Mouse (Mus musculus) liver, embryonic 13.5 days (tissue): ENCODE results near the gene Caln1. TPM values are rescaled to one million over a fixed set of nuclear protein-coding genes. Genes with fewer than 3 reads are reported as not detected.
A peak's percentile ranks its signal among the peaks of the same experiment; 100 is the strongest.

Experiments
- ATAC-seq: fragments of 200-750 bp; cut with Nextera tagmentation; 2 replicates; pipeline ENCODE4 v1.8.0; 2017; ENCODE audit warnings: low read depth, mild to moderate bottlenecking, moderate number of reproducible peaks, moderate library complexity
- DNase-seq: peaks from one replicate; pipeline ENCODE4 v3.0.0; 2022
- H3K27ac ChIP-seq: fragments of 300-500 bp; sonication (generic); 2 replicates; pipeline ENCODE4 v1.5.1; 2015; ENCODE audit warnings: moderate library complexity, mild to moderate bottlenecking, inconsistent platforms
- H3K27me3 ChIP-seq: fragments of 300-500 bp; sonication (generic); 2 replicates; pipeline ENCODE4 v1.6.1; 2015; ENCODE audit warnings: mild to moderate bottlenecking, inconsistent platforms
- H3K36me3 ChIP-seq: fragments of 300-500 bp; sonication (generic); 2 replicates; pipeline ENCODE4 v1.6.1; 2015; ENCODE audit warnings: mild to moderate bottlenecking, inconsistent platforms
- H3K4me1 ChIP-seq: fragments of 300-500 bp; sonication (generic); replicated peaks from 2 replicates; pipeline ENCODE4 v1.6.1; 2015; ENCODE audit warnings: inconsistent platforms
- H3K4me2 ChIP-seq: fragments of 300-500 bp; sonication (generic); 2 replicates; pipeline ENCODE4 v1.6.1; 2015; ENCODE audit warnings: inconsistent platforms, mild to moderate bottlenecking, moderate library complexity
- H3K4me3 ChIP-seq: fragments of 300-500 bp; sonication (generic); replicated peaks from 2 replicates; pipeline ENCODE4 v1.5.1; 2015; ENCODE audit warnings: mild to moderate bottlenecking, inconsistent platforms
- H3K9ac ChIP-seq: fragments of 300-500 bp; sonication (generic); 2 replicates; pipeline ENCODE4 v1.6.1; 2015; ENCODE audit warnings: mild to moderate bottlenecking, inconsistent platforms
- H3K9me3 ChIP-seq: fragments of 300-500 bp; sonication (generic); replicated peaks from 2 replicates; pipeline ENCODE4 v1.6.1; 2016; ENCODE audit warnings: inconsistent platforms
- WGBS: fragments of 180-500 bp; shearing (Covaris S2); methylation state at CpG from one replicate; pipeline ENCODE4 v1.1.7; 2015; ENCODE audit not compliant: insufficient replicate concordance; 5-methylcytosine and 5-hydroxymethylcytosine counted together
- polyA plus RNA-seq: library from polyadenylated mRNA; unstranded; fragments of >200 nt; fragmentation: Nextera tagmentation; extraction: Ambion mirVana; gene quantifications from 2 replicates; pipeline ENCODE4 v1.2.1, GENCODE M21; 2015

The Caln1 gene
- polyA plus RNA-seq, 1 experiment from 2014 or later = not detected

DNA sequence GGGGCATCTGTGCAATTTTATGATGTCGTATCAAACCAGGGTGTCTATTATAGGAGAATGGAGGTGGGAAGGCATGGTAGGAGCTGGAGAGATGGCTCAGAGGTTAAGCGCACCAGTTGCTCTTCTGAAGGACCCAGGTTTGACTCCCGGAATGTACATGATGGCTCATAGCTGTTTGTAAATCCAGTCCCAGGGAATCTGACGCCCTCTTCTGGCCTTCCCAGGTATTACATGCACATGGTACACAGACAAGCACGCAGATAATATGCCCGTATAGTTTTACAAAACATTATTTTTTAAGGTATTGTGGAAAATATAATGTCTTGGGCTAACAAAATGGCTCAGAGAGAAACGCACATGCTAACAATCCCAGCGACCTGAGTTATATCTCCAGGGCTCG is 443.8 kb downstream of the Caln1 start:
- ATAC-seq (no peak), DNase-seq (no peak)
- Histone ChIP-seq H3K4me2 (no peak overlapping the region), H3K27me3 (no peaks in the 10 kb centered on the region), H3K27ac (no peak overlapping the region), H3K4me1 (no peaks in the 10 kb centered on the region), H3K4me3 (no peak overlapping the region), H3K9ac (no peak overlapping the region), H3K9me3 (peaks cover 10% of the 10 kb centered on the region; the same call in 1 of the 2 replicates), H3K36me3 (no peaks in the 10 kb centered on the region)
- 69% methylated on average over 9 of the region's 9 CpGs for WGBS

DNA sequence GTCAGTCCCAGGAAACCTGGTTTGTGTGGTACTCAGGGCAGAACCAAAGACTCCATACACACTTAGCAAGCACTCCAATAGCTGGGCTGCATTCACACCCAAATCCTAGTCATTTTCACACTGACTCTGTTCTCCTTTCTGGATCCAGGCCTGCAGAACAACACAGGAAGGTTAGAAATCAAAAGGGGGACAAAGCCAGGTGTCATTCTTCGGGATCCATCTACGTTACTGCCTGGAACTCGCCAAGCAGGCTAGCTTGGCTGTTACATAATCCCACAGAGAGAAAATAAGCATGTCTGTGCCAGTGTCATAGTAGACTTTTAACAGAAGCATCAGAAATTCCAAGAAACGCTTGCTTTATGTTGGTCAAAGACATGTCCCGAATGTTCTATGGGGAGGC is 446.1 kb downstream of the Caln1 start:
- Histone ChIP-seq H3K4me2 (no peak overlapping the region), H3K27ac (no peak overlapping the region), H3K27me3 (no peaks in the 10 kb centered on the region), H3K4me3 (no peak overlapping the region), H3K4me1 (no peaks in the 10 kb centered on the region), H3K36me3 (no peaks in the 10 kb centered on the region), H3K9me3 (no peaks in the 10 kb centered on the region), H3K9ac (no peak overlapping the region)
- ATAC-seq (no peak), DNase-seq (no peak)
- WGBS = 67% methylated on average over 5 of the region's 5 CpGs

DNA sequence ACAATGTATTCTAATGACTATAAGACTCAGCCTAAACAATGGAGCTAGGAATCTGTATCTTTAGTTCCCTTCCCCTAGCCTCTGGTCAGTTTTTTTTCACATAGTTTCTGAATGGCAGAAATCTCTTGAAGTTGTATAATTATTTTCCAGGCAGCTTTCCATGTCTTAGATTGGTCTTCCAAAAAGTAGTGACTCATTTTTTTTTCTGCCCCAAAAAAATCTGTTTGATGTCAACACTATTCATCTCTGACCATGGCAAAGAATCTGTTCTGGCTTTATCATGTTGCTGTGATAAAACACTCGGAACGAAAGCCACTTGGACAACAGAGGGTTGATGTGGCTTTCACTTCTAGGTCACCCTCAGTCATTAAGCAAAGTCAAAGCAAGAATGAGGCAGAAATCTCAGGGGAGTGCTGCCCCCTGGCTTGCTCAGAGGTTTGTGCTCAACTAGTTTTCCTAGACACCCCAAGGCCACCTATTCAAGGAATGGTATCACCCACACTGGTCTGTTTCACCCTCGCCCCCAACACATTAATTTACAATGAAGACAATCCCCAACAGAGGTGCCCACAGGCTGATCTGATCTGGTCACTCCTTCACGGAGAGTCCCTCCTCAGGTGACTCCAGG is 450.9 kb downstream of the Caln1 start:
- Histone ChIP-seq H3K9me3 (no peaks in the 10 kb centered on the region), H3K27ac (no peak overlapping the region), H3K4me2 (no peak overlapping the region), H3K9ac (no peak overlapping the region), H3K36me3 (no peaks in the 10 kb centered on the region), H3K4me3 (no peak overlapping the region), H3K27me3 (no peaks in the 10 kb centered on the region), H3K4me1 (no peaks in the 10 kb centered on the region)
- no peak for DNase-seq
- 55% methylated on average over 4 of the region's 4 CpGs for WGBS
- no peak for ATAC-seq

DNA sequence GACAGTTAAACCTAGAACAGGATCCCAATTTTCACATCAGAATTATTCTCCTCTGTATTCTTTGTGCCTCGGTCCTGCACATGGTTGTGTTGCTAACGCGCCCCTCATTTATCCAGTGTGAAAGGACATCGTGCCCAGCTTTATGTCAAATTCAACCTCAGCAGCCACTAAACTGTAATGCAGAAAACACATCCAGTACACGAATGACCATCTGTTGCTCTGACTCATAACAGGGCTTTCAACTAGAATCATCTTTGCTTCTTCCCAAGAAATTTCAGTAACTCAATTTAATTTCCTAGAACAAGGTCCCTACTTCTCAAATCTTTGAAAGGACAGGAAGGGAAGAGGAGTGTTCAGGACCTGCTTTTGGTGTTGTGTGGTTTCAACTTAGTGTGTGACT is 451.4 kb downstream of the Caln1 start:
- Histone ChIP-seq H3K4me3 (no peak overlapping the region), H3K36me3 (no peaks in the 10 kb centered on the region), H3K9me3 (no peaks in the 10 kb centered on the region), H3K27ac (no peak overlapping the region), H3K4me2 (no peak overlapping the region), H3K27me3 (no peaks in the 10 kb centered on the region), H3K4me1 (no peaks in the 10 kb centered on the region), H3K9ac (no peak overlapping the region)
- 66% methylated on average over 5 of the region's 5 CpGs for WGBS
- DNase-seq (no peak), ATAC-seq (no peak)

DNA sequence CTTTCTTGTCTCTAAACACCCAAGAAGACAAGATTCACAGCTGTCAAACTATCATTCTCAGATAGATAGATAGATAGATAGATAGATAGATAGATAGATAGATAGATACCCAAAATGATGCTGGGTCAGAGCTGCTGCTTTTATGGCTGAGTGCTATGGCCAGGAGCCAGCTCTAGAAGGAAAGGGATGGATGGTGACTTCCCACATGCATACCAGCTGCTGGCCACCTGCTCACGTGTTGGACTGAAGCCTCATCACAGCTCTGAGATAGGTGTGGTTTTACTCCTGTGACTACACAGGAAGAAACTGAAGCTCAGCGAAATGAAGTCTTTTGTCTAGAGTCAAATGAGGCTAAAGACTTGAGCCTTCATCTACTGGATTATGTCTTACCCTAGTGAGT is 456.5 kb downstream of the Caln1 start:
- Histone ChIP-seq H3K27me3 (no peaks in the 10 kb centered on the region), H3K4me2 (no peak overlapping the region), H3K9ac (no peak overlapping the region), H3K27ac (no peak overlapping the region), H3K4me1 (no peaks in the 10 kb centered on the region), H3K4me3 (no peak overlapping the region), H3K9me3 (peaks cover 8% of the 10 kb centered on the region; the same call in 1 of the 2 replicates), H3K36me3 (no peaks in the 10 kb centered on the region)
- DNase-seq = no peak
- 50% methylated on average over 2 of the region's 2 CpGs for WGBS
- ATAC-seq = no peak

DNA sequence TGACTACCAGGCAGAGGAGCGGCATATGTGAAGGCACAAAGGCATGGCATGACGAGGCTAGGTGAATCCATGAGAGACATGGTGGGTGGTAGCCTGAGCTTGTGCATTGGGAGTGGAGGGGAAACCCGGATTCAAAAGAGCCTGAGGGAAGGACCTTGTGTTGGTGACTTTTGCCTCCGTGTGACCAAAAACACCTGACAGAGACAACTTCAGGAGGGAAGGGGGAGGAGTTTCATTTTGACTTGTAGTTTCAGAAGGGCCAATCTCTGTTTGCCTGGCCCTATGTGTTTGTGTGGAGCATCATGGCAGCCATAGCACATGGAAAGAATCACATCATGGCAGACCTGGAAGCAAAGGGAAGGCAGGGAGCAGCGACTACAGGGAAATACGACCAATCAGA is 479.3 kb downstream of the Caln1 start:
- no peak for DNase-seq
- ATAC-seq = no peak
- Histone ChIP-seq H3K27me3 (no peaks in the 10 kb centered on the region), H3K27ac (no peak overlapping the region), H3K9me3 (no peaks in the 10 kb centered on the region), H3K4me2 (no peak overlapping the region), H3K36me3 (no peaks in the 10 kb centered on the region), H3K9ac (no peak overlapping the region), H3K4me1 (no peaks in the 10 kb centered on the region), H3K4me3 (no peak overlapping the region)
- 68% methylated on average over 6 of the region's 6 CpGs for WGBS

DNA sequence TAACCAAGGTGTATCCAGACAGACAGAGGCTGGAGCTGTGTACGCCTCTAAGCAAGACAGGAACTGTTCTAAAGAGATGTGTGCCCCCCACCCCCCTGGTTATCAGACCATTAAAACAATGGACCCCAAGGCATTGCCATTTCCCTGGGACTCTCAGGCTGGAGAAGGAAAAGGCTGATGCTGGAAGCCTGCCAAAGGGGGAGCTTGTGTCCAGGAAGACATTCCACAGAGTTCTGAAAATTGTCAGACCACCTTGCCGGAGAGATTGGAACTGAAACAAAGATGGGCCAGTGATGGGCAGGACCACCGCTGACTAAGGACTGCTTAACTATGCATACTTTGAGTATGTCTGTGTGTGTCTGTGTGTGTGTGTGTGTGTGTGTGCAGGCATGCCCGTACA is 480.4 kb downstream of the Caln1 start:
- H3K4me2 ChIP-seq = no peak overlapping the region
- no peak overlapping the region for H3K9ac ChIP-seq
- H3K36me3 ChIP-seq = no peaks in the 10 kb centered on the region
- WGBS = 59% methylated on average over 4 of the region's 4 CpGs
- H3K27ac ChIP-seq = no peak overlapping the region
- H3K4me1 ChIP-seq = no peaks in the 10 kb centered on the region
- no peak overlapping the region for H3K4me3 ChIP-seq
- H3K27me3 ChIP-seq = no peaks in the 10 kb centered on the region
- no peaks in the 10 kb centered on the region for H3K9me3 ChIP-seq
- ATAC-seq (no peak), DNase-seq (no peak)

DNA sequence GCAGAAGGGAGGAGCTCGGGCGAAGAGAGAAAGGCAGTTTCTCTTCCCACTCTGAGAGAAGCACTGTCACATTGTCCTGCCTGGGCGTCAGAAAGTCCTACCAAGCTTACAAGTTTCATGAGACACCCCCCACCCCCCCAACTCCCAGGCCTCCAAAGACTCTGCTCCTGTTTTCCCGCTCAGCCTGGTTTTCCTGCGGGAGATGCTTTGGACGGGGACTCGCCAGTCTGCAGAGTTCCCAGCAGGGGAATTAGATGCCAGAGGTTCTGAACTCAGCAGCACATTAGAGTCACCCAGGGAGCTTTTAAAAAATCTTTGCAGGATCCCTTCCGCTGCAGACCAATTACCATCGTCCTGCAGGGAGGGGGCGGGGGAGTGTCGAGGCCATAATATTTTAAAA is 482.9 kb downstream of the Caln1 start:
- H3K36me3 ChIP-seq = no peaks in the 10 kb centered on the region
- H3K9me3 ChIP-seq = no peaks in the 10 kb centered on the region
- no peaks in the 10 kb centered on the region for H3K27me3 ChIP-seq
- DNase-seq (no peak), ATAC-seq (no peak)
- peak overlapping the region; percentile 41 for H3K4me2 ChIP-seq
- H3K27ac ChIP-seq = no peak overlapping the region
- H3K9ac ChIP-seq = no peak overlapping the region
- 8% methylated on average over 9 of the region's 11 CpGs for WGBS
- H3K4me3 ChIP-seq = peak overlapping the region; percentile 21; the same call in 1 of the 2 replicates
- no peaks in the 10 kb centered on the region for H3K4me1 ChIP-seq

DNA sequence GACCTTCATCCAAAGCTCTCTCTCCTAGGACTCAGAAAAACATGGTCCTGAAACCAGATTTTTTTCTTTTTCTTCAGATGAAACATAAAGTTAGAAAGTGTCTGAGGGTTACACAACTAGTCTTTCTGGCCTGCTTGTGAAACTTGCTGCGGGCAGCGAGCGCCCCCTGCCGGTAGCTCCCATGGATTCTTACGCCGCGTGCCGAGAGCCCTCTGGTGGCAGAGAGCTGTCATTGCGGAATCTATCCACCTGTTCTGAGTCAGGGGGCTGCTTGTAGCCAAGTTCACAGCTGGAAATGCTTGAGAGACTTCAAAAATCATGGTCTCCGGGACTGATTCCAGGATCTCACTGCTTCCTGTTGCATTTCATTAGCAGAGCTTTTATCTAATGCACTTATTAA is 484.1 kb downstream of the Caln1 start:
- Histone ChIP-seq H3K27ac (no peak overlapping the region), H3K4me1 (no peaks in the 10 kb centered on the region), H3K27me3 (no peaks in the 10 kb centered on the region), H3K4me3 (no peak overlapping the region), H3K9me3 (no peaks in the 10 kb centered on the region), H3K36me3 (no peaks in the 10 kb centered on the region), H3K4me2 (no peak overlapping the region), H3K9ac (no peak overlapping the region)
- ATAC-seq = no peak
- peak; percentile 56 for DNase-seq
- WGBS = under 1% methylated on average over 10 of the region's 10 CpGs

DNA sequence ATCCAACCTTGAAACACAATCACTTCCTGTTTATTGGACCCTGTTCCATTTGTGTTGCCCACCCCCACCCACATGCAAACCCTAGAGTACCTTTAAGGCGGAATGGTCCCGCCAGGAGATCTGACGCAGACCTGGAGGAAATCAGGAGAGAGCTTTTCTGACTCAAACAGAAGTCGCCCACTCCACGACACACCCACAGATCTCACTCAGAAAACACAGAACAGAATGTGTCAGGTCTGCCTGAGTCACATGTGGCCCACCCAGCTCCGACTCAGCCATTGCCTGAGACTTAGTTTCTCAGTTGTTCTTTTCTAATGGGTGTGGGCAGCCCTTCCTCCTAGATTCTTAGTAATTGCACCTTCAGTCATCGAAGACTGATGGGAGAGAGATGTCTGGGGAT is 485.2 kb downstream of the Caln1 start:
- WGBS = 58% methylated on average over 7 of the region's 7 CpGs
- ATAC-seq (no peak), DNase-seq (no peak)
- Histone ChIP-seq H3K9ac (no peak overlapping the region), H3K4me1 (no peaks in the 10 kb centered on the region; the same call in 1 of the 2 replicates), H3K4me3 (no peak overlapping the region), H3K9me3 (no peaks in the 10 kb centered on the region), H3K4me2 (no peak overlapping the region), H3K27me3 (no peaks in the 10 kb centered on the region), H3K27ac (no peak overlapping the region), H3K36me3 (no peaks in the 10 kb centered on the region)

DNA sequence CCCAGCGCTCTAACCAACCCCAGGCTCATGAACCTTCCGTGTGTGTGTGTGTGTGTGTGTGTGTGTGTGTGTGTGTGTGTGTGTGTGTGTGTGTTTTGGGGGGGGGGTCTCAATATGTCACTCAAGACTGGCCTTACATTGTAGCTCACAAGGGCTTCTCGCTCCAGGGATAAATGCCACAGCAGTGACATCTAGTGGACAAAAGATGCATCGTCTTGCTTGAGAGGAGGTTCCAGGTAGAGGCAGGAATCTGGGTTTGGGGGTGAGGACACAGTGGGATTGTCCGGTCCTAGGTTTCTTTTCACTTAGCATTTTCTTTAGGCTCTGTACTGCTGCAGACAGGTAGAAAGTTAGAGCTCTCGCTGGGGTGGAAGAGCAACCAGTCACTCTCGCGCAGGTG is 488.9 kb downstream of the Caln1 start:
- Histone ChIP-seq H3K27me3 (no peaks in the 10 kb centered on the region), H3K4me2 (no peak overlapping the region), H3K9ac (no peak overlapping the region), H3K27ac (no peak overlapping the region), H3K4me3 (no peak overlapping the region), H3K9me3 (no peaks in the 10 kb centered on the region), H3K36me3 (no peaks in the 10 kb centered on the region), H3K4me1 (no peaks in the 10 kb centered on the region; the same call in 1 of the 2 replicates)
- ATAC-seq = no peak
- 24% methylated on average over 8 of the region's 8 CpGs for WGBS
- peak; percentile 3 for DNase-seq

DNA sequence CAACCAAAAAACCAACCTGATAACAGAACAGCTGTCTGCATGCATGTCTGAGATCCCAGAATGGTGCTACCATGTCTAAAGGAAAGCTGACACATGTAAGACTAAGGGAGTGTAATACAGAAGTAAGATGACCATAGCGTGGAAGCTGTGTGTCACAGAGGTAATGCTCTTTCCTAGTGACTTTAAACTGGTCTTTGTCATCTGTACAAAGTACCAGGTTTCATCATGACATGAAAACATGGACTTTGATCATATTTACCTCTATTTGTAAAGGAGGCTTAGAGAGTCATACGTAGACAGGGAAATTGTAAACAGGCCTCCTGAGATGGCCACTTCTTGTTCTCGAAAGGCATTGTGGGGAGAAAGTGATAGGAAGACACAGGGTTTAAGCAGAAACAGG is 489.5 kb downstream of the Caln1 start:
- Histone ChIP-seq H3K27me3 (no peaks in the 10 kb centered on the region), H3K4me2 (no peak overlapping the region), H3K9ac (no peak overlapping the region), H3K27ac (no peak overlapping the region), H3K9me3 (no peaks in the 10 kb centered on the region), H3K36me3 (no peaks in the 10 kb centered on the region), H3K4me3 (no peak overlapping the region), H3K4me1 (no peaks in the 10 kb centered on the region; the same call in 1 of the 2 replicates)
- 54% methylated on average over 3 of the region's 3 CpGs for WGBS
- ATAC-seq (no peak), DNase-seq (no peak)
